Mouse (Mus musculus) right cerebral cortex, postnatal 4 days (tissue): ENCODE measurements around the gene H2-Q2.
"Not testable (repeated sequence)": the region's sequence is repeated elsewhere in the genome, so short reads cannot be mapped to it uniquely, and the experiment has no call there.

Source experiments
- DNase-seq: peaks from one replicate; pipeline ENCODE4 v3.0.0-alpha.2; 2022

The H2-Q2 gene

DNA sequence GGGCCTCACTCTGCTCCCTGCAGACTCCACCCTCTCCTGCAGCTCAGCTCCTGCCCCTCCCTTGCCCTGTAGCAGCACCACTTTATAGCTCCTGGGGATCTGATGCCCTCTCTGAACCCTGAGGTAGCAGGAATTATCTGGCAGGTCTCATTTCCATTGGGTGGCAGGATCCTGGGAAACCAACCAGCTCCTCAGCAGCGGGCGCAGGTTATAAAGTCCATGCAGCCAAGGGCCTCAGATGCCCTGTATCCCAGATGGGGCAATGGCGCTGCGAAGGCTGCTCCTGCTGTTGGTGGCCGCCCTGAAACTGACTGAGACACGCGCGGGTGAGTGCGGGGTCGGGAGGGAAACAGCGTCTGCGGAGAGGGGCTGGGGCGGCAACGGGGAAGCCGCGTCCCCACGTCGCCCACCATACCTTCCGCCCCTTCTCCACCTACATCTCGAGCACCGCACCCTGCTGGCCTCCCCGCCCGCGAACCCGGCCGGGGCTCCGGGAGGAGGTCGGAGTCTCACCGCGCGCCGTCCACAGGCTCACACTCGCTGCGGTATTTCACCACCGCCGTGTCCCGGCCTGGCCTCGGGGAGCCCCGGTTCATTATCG lies at the start of gene H2-Q2:
TSS of gene H2-Q2 (plus strand) at position 172 of the 601 bp plus-strand sequence.
- no peak for DNase-seq

DNA sequence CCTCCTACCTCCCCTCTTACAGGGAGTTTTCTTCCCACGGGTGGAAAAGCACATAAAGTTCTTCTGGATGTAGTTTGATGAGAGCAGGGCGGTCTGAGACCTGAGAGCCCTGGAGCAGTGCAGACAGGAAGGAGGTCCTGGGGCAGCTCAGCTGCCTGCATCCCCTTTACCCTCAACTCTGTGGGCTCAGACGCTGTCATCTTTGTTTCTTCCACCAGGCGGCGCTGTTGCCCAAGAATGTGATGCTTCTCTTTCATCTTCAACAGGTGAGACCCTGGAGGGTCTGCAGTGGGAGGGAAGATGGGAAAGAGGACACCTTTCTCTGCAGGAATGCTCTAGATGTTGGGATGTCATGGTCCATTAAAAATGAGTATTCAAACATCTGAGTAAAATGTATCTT lies 46.2 kb upstream of the H2-Q2 start:
- peak; percentile 72 for DNase-seq

DNA sequence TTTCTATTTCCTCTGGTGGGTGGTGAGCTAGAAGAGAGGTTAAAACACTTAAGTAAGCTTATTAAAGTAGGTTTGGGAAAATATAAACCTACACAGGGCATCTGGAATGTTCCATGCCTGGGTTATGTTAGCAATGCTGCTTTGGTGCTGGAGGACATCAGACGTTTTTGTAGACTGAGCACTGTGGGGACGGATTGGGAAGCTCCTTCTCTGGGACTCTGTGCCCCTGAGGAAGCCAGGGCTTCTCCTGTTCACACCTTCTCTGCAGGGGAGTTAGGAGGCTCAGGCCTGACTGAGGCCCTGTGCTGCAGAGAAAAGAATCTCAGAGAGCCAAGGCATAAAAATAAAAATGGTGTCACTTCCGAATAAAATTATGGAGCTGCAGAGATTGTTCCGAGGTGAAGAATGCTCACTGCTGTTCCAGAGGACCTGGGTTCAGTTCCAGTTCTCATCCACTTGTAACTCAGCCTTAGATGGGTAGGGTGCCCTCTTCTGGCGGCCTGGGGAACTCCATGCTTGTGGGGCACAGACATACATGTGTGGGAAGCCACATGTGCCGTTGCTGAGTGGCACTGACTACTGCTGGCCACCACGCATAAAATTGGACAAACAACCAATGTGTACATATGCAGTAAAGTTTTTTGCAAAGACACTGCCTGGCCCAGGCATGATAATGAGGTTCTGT lies 41.6 kb upstream of the H2-Q2 start:
- not testable (repeated sequence) for DNase-seq

DNA sequence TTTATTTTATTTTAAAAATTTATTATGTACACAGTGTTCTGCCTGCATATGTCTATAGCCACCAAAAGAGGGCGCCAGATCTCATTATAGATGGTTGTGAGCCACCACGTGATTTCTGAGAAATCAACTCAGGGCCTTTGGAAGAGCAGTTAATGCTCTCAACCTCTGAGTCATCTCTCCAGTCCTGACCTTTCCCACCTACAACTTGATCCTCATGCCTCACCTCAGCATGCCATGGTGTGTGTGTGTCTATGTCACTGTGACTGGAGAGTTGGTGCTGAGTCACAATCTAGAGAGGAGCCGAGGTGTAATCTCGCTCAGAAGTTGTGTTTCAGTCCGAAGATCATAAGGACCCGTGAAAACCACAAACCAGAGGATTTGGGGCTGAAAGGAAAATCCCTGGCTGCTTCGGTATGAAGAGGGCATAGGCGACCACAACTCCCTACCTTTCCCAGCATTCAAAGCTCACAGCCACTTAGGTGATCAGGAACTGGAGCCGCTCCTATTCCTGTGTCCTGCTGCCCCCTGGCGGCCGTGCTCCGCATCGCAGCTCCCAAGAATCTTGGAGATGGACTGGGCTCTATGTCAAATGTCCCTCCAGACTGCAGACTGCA lies 40.3 kb upstream of the H2-Q2 start:
- DNase-seq: peak; percentile 98

DNA sequence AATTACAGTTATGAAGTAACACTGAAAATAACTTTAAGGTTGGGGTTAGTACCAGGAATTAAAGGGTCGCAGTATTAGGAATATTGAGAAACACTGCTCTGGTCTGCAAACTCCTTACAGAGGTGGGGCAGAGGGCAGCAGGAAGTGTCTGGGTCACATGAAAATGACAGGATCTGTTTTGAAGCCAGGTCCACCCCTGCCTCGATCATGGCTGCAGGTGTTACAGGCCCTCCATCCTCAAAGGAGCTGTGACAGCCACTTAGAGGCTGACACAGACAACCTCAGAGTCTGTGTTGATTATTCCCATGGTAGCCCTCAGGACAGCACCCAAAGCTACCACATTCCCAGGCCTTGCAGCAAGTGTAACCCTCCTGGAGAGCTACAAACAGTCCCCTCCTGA lies 38.8 kb upstream of the H2-Q2 start:
- no peak for DNase-seq

DNA sequence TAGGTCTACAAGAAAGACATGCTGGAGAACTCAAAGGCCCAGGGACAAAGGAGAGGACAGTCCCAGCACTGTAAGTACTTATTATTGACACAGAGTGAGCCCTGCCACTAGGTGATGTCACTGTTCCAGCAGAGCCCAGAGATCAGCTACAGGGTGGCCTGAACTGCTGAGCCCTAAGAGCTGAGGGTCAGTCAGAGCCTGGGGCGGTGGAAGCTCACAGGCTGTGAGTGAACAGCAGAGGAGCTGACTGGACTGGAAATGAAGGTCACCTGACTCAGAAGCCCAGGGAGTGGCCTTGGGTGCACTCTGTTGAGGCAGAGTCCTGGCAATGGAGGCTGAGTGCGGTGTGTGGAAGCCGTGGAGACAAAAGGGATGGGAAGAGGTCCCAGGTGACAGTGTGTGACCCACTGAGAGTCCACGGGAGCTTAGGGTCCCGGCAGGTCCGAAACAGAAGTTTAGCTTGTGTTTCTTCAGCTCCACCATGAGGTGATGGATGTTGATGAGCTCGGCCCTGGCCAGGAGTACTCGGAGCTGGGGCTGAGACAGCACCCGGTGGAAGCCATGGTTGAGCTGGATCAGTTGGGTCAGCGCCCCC lies 38.2 kb upstream of the H2-Q2 start:
- no peak for DNase-seq

DNA sequence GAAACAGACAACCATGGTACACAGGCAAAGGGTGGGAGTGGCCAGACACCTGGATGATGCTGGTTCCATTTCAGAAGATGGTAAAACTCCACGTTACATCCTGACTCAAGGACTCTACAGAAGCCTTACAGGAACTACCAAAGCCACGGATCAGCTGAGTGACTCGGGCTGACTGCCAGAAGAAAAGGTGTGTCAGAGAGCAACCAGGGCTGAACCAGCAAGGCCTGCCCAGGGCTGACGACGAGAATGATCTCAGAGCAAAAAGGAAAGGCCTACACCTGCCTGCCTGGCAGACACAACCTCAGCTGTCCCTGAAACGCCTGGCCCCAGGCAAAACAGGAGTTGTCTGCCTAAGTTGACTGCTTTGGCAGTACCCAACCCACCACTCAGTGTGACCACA lies 37.6 kb upstream of the H2-Q2 start:
- no peak for DNase-seq

DNA sequence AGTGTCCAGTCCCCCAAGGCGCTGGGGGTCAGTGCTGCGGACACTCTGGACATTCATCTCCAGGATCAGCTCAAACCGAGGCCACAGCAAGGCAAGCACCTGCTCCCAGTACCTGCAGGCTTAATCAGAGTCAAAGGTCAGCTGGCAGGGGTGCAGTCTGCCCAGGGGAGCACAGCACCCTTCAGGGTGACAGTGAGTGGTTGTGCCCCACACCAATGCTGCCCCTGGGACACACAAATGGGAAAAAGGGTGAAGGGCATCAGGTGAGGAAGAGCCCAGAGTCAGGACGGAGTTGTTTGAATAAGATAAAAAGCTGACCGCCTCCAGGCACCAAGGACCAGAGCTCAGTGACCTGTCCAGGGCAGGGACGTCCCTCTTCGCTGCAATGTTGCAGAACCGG lies 37.1 kb upstream of the H2-Q2 start:
- not testable (repeated sequence) for DNase-seq

DNA sequence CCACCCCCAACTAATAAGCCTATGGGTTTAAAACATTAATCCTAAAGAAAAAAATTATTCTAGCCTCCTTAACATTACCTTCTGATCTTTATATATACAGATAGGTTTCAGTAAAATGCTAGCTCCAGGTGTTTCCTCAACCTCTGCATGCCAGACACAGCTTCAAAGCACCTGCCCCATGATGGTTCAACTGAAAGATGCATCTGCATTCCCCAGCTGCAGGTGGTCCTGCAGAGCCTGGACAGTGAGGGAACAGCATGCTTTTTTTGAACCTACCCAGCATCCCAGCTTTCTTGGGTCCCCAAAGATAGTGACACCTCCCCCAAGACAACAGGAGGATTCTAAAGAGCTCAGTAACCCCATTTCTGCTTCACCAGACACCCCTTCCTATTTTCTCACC lies 23.4 kb upstream of the H2-Q2 start:
- no peak for DNase-seq

DNA sequence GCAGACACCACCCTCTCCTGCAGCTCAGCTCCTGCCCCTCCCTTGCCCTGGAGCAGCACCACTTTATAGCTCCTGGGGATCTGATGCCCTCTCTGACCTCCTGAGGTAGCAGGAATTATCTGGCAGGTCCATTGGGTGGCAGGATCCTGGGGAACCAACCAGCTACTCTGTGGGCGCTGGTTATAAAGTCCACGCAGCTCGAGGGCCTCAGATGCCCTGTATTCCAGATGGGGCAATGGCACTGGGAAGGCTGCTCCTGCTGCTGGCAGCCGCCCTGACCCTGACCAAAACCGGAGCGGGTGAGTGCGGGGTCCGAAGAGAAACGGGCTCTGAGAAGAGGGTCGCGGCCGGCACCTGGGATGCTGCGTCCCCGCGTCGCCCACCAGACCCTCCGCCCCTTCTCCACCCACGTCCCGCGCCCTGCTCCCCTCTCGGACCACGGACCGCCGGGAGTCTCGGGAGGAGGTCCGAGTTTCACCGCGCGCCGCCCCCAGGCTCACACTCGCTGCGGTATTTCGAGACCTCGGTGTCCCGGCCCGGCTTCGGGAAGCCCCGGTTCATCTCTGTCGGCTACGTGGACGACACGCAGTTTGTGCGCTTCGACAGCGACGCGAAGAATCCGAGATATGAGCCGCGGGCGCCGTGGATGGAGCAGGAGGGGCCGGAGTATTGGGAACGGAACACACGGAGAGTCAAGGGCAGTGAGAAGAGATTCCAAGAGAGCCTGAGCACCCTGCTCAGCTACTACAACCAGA lies 21.5 kb upstream of the H2-Q2 start, which contains the start of gene H2-Q1:
TSS of gene H2-Q1 (plus strand) at position 79 of the 755 bp plus-strand sequence.
- DNase-seq: no peak

DNA sequence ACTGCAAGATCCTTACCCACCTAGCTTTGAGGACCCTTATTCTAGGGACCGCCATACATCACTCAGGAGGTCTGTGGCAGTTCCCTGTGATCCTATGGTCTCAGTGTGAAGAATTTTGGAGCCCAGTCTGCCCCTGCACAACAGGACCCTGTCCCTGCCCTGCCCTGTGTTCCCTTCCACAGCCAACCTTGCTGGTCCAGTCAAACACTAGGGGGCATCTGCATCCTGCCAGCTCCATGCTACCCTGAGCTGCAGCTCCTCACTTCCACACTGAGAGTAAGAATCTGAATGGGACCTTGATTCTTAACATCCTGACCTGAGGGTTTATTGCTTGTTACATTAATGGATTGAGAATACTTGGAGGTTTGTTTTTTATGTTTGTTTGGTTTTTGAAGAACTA lies 16.9 kb upstream of the H2-Q2 start:
- DNase-seq: not testable (repeated sequence)

DNA sequence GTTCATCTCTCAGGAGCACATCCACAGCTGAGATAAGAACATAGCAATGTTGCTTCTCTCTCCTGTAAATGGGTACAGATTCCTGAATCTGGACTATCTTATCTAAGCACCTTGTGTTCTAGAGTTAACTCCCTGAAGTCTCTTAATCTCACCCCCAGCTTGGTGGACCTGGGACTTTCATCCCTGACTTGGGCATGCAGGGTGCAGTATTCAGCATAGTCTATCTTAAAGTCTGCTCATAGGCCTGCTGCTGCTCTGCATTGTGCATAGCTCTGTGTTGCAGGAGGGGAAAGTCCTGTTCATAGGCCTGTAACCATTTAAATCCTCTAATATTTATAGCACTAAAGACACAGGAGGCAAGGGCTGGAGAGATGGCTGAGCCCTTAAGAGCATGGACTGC lies 16.0 kb upstream of the H2-Q2 start:
- not testable (repeated sequence) for DNase-seq

DNA sequence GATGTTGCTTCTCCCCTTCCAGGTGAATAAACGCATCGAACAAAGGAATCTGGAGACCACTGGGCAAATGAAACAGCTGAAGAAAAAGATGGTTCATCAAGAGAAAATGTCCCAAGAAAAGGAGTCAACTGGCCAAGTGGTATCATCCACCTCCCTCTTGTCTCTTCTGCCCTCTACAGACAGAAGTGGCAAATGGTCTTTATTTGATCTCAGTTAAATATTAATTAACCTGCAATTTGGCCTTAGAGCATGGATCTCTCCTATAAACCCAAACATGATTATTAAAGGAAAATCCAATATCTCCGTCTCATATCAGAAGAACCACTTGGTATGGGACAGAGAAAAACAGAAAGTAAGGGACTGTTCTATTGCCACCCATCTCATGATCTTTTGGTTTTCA lies 12.3 kb upstream of the H2-Q2 start:
- not testable (repeated sequence) for DNase-seq

DNA sequence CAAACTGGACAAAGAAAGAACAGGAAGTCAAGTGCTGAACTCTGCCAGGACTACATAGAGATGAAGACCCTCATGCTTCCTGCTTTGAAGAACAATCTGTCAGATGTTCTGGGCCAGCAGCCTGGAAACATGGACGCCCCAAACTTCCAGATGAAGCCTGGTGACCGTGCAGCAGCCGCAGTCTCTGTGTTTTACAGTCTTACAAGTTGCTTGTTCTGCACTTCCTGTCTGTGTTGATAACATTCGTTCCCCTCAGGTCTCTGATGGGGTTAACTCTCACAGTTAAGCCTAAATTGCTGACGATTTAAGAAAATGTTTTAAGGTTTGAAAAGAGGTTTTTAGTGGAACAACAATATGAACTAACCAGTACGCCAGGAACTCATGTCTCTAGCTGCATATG lies 10.5 kb upstream of the H2-Q2 start:
- DNase-seq: not testable (repeated sequence)

DNA sequence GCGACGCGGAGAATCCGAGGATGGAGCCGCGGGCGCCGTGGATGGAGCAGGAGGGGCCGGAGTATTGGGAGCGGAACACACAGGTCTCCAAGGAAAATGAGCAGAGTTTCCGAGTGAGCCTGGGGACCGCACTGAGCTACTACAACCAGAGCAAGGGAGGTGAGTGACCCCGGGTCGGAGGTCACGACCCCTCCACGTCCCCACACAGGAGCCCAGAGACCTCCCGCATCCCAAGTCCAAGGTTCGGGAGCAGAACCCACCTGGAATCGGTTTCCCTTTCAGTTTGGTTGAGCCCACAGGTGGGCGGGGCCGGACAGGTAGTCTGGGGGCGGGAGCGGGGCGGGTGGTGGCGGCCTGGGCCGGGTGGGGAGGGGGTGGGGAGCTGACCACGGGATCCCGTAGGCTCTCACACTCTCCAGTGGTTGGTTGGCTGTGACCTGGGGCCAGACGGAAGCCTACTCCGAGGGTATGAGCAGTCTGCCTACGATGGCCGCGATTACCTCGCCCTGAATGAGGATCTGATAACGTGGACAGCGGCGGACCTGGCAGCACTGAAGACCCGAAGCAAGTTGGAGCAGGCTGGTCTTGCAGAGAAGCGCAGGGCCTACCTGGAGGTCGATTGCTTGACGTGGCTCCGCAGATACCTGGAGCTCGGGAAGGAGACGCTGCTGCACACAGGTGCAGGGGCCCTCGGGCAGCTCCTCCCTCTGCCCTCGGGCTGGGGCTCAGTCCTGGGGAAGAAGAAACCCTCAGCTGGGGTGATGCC lies 852 bp downstream of the H2-Q2 start:
- DNase-seq: no peak

DNA sequence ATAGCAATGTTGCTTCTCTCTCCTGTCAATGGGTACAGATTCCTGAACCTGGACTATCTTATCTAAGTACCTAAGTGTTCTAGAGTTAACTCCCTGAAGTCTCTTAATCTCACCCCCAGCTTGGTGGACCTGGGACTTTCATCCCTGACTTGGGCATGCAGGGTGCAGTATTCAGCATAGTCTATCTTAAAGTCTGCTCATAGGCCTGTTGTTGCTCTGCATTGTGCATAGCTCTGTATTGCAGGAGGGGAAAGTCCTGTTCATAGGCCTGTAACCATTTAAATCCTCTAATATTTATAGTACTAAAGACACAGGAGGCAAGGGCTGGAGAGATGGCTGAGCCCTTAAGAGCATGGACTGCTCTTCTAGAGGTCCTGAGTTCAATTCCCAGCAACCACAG lies 5.6 kb downstream of the H2-Q2 start:
- DNase-seq: not testable (repeated sequence)

DNA sequence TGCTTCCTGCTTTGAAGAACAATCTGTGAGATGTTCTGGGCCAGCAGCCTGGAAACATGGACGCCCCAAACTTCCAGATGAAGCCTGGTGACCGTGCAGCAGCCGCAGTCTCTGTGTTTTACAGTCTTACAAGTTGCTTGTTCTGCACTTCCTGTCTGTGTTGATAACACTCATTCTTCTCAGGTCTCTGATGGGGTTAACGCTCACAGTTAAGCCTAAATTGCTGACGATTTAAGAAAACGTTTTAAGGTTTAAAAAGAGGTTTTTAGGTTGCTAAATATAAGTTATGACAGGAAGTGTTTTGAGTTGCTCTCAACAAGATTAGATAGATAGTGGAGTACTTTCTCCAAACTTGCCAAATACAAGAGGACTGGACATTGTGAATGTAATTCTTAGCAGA lies 11.2 kb downstream of the H2-Q2 start:
- DNase-seq: not testable (repeated sequence)

DNA sequence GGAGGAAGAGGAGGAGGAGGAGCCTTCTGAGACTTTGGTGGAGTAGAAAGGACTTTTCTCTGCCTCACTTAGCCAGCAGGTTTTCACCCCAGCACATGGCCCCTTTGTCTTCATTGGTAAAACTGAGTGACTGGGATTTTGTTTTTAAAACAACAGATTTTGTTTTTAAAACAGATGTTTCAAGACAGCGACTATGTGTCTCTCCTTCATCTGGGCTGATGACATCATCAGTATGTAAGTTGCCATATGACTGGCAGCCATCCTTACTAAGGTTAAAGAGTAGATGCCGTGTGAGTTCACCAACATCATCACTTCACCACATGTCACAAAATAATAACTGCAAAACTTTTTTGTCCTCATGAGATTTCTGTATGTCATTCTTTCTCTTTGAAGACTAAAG lies 12.0 kb downstream of the H2-Q2 start:
- DNase-seq: no peak

DNA sequence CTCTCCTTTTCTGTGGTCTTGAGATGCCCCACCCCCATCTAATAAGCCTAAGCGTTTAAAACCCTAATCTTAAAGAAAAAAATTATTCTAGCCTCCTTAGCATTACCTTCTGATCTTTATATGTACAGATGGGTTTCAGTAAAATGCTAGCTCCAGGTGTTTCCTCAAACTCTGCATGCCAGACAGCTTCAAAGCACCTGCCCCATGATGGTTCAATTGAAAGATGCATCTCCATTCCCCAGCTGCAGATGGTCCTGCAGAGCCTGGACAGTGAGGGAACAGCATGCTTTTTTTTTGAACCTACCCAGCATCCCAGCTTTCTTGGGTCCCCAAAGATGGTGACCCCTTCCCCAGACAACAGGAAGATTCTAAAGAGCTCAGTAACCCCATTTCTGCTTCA lies 15.0 kb downstream of the H2-Q2 start:
- no peak for DNase-seq

DNA sequence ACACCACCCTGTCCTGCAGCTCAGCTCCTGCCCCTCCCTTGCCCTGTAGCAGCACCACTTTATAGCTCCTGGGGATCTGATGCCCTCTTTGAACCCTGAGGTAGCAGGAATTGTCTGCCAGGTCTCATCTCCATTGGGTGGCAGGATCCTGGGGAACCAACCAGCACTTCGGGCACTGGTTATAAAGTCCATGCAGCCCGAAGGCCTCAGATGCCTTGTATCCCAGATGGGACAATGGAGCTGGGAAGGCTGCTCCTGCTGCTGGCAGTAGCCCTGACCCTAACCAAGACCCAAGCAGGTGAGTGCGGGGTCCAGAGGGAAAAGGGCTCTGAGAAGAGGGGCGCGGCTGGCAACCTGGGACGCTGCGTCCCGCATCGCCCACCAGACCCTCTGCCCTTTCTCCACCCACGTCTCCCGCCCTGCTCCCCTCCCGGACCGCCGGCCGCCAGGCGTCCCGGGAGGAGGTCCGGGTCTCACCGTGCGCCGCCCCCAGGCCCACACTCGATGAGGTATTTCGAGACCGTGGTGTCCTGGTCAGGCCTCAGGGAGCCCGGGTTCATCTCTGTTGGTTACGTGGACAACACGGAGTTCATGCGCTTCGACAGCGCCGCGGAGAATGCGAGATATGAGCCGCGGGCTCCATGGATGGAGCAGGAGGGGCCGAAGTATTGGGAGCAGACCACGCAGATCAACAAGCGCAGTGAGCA lies 16.9 kb downstream of the H2-Q2 start:
- no peak for DNase-seq

DNA sequence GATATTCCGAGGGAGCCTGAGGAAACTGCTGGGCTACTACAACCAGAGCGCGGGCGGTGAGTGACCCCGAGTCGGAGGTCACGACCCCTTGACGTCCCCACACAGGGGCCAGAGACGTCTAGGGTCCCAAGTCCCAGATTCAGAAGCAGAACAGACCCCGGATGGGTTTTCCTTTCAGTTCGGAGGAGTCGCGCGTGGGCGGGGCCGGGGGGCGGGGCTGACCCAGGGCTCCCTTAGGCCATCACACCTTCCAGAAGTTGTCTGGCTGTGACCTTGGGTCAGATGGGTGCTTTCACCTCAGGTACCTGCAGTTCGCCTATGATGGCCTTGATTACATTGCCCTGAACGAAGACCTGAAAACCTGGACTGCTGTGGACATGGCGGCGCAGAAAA lies 17.4 kb downstream of the H2-Q2 start:
- no peak for DNase-seq

DNA sequence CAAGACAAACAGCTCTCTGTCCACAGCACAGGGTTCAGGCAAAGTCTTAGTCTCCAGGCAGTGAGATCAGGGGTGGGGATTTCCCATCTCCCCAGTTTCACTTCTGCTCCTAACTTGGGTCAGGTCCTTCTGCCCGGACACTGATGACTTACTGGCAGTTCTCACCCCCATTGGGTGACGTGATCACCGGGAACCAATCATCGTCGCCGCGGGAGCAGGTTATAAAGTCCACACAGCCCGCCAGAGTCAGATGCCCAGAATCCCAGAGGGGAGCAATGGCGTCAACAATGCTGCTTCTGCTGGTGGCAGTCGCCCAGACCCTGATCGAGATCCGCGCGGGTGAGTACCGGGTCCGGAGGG lies 37.3 kb downstream of the H2-Q2 start, which contains the start of gene H2-Q4:
TSS of gene H2-Q4 (plus strand) at position 249 of the 360 bp plus-strand sequence.
- DNase-seq: peak; percentile 62
